Mouse (Mus musculus) kidney, adult 2 months (tissue): ENCODE data around the gene Macrod2.

Experiments used
- CTCF ChIP-seq: fragments of 200-500 bp; conservative IDR thresholded peaks from 2 replicates; pipeline ENCODE4 v1.5.1; 2011; ENCODE audit warnings: low read depth, mild to moderate bottlenecking, control low read depth, low read length, moderate library complexity, mixed read lengths; ENCODE audit not compliant: insufficient read depth, insufficient read length
- POLR2A ChIP-seq: fragments of 200-500 bp; IDR thresholded peaks from one replicate; pipeline ENCODE4 v1.6.1; 2011; ENCODE audit warnings: low read depth, low read length, control low read depth

DNA sequence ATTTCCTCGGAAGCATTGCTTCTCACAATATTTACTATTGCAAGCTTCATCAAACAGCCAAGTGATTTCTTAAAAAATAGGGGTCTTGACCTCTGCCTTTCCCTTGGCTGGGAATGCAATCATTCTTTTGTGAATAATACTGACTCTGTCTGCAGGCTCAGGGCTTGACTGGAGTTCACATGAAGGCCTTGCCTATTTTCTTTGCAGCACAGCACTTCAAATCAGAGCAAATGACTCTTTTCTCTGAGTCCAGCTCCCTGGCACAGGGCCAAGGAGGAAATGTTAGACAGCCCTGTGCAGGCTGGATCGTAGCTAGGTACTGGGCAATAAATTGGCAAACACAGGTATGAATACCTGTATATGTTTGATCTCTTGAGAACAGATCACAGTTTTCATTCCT, 1464.1 kb downstream of the Macrod2 start:
- TF ChIP-seq CTCF (no peak), POLR2A (no peak)
